Mouse (Mus musculus): ENCODE measurements around the gene 2510039O18Rik.

2510039O18Rik gene

DNA sequence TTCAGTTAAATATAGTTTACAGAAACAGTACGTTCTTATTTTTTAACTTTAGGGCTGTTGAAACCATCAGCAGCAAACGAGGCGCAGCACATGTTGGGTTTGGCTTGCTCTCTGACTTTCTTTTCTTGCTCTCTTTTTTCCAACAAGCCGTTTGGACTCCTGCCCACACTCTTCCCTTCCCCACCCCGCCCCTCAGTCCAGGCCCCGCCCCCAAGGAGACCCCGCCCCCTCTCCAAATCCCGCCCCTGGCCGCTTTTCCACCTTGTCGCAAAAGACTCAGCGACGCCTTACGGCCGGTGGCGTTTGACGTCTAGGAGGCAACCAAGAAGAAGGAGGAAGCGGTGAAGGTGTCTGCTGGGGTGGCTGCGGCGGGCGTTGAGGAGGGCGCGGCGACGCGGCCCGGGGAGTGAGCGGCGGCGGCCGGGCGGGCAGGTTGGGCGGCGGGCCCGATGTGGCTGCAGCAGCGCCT, at the start of gene 2510039O18Rik:
Gene 2510039O18Rik (plus strand): TSS at position 320 of the 469 bp plus-strand sequence.
- in situ Hi-C loops (cut with MseI, MboI): no loop called here

DNA sequence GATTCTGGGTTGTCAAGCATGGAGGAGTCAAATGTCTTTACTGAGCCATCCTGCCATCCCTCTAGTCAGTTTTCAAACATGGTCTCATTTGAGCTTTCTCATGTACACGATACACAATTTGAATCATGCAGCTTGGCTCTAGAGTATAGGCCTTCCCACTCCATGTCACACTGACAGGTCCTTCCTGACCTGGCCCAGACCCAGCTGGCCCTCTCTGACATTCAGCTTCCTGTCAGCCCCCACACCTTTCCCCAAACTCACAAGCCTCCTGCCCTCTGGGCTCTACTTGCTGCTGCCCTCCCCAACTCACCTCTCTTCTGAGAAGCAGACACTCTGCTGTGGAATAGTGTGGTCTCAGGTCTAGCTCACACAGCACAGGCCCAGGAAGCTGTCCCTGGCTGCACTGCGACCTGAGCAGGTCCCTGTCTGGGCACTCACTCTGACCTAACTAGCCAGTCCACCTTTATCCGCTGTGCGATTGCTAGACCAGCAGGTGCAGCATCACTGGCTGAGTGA, 44.8 kb upstream of the 2510039O18Rik start:
- in situ Hi-C loops (cut with MseI, MboI): no loop called here

DNA sequence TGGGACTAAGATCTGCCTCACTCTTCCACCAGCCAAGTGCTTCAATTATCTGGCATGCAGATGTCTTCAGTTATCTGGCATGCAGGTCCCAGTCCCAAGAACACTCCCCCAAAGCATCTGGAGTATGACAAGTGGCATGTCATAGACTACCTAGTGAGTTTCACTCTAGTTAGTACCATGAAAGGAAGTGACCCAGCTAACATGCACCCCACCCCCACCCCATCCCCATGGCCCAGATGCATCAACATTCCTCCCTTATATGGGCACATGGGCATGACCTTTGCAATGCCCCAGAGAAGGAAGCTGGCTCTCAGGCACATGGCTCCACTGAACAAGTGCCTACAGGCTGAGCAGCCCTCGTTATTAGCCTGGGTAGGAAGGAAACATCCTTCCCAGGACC, 44.3 kb upstream of the 2510039O18Rik start:
- in situ Hi-C loops (cut with MseI, MboI): no loop called here

DNA sequence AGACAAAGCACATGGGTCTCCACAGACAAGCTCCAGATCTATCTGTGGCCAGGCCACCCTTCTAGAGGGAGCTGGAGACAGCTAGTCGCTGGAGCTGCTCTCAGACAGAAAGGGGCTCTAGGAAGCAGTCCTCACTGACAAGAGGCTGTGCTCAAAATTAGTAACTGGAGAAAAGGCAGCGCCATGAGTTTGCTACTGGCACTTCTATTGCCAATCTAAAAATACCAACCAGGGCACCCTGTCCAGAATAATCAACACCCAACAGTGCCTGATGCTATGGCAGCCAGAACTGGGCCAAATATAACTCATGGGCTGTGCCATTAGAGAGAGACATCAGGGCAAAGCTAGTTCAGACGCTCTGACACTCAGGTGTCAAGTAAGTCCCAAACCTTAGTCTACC, 43.3 kb upstream of the 2510039O18Rik start:
- in situ Hi-C loops (cut with MseI, MboI): no loop called here

DNA sequence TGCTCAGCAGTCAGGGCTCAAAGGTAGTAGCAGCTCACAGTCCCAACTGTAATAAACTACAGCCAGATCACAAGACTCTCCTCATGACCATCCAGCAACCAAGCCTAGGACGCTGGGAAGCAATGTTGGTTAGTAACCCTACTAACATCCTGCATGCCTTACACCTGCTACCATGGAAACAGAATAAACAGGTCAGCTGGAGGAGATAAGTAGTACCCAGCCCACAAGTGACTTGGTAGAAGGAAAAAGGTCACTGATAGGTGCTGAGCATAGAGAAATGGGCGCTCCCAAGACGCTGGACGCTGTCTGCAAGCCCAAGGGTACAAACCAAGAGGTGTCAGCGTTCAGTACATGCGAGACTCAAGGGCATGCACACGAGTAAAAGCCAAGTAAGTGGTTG, 40.2 kb upstream of the 2510039O18Rik start:
- in situ Hi-C loops (cut with MseI, MboI): no loop called here

DNA sequence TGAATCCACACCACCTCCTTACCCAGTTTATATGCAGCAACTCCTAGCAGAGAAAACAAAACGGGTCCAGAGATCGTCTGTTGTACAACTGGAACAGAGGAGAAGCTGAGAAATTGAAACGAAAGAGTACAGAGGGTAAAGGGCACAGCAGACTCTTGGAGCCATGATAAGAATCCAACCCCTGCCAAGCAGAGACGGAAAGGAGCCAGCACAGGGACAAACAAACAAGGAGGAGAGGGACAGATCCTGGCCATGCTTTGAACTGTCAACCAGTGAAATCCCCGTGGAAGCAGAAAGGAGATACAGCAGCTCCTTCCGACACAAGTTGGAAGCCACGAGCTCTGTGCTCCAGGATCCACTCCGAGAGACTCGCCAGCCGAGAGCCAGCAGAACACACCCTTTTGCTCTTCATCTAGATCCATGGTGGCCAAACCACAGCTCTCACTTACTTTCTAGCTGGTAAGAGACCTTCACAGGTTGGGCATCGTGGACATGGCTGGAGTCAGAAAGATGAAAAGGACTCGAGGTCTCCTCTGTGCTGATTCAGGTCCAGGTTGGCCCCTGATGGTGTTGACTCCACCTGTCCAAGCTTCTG, 37.7 kb upstream of the 2510039O18Rik start:
- in situ Hi-C loops (cut with MseI, MboI): no loop called here

DNA sequence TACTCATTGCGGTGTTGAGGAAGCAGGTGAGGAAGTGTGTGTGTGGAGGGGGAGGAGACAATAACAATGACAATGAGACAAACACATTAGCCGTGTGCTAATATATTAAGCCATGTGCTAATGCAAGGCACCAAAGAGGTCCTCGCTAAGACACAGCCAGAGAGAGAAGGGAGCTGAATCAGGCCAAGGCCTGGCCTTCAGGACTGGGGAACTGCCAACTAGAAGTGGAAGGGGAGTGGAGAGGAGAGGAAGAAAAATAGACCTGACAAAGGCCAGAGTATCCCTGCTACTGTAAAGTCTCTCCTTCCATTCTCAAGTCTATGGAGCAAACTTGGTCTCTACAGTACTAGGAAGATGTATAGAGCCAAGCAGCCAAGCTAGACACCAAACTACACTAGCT, 37.1 kb upstream of the 2510039O18Rik start:
- in situ Hi-C loops (cut with MseI, MboI): no loop called here

DNA sequence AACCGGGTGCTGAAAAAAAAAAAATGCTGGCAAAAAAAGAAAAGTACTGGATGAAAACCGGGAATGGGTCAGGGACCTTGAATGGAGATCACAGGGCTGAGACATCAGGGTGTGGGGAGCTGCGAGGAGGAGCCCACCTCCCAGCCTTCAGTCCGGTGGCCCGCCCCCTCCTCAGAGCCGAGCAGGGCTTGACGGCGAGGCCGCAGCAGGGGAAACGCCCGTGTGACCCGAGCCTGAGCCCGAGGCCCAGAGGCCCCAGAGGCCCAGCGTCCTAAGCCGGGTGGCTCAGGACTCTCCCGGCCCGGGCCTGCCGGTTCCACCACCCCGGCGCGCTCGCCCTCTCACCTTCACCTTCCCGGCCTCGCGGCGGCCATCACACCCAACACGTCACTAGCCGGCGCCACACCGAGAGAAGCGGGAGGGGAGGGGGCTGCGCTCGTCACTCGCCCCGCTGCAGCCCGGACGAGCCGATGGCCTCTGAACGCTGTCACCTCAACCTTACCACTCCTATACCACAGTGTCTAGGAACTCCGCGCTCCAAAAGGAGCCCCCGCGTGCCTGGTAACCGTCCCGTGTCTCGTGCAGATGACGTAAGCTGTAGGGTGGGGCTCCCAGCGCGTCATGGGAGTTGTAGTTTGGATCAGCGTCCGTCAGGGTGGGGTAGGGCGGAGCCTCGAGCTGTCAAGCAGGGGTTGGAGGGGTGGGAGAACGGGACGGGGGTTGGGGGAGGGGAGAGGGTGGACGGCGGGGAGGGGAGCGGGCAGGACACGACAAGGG, 36.2 kb upstream of the 2510039O18Rik start, which contains the start of gene Mfn2:
Gene Mfn2 (minus strand): TSS at position 392 of the 777 bp plus-strand sequence.
- in situ Hi-C loops (cut with MseI, MboI): no loop called here

DNA sequence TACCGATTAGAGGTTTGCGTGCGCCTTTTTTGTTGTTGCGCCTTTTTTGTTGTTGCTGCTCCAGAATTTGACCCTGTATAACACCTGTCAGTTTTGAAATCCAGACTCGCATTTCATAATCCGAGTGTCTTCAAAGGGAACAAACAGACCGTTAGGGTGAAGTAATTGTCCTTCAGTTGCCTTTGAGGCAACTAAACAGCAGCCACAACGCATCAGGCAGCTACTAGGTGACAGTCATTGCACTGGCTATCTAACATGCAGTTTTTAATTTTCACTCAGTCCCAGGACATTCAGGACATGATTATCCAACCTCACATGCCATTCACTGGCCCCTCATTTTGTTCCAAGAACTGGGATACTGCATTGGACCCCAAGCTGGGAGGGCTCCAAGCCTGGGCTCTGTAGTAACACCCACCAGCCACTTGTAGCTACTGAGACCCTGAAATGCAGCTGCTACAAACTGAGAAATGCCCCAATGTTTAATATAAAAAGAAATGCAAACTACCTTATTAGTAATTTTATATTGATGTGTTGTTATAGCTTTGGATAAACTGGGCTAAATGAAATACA, 35.5 kb upstream of the 2510039O18Rik start:
- in situ Hi-C loops (cut with MseI, MboI): no loop called here

DNA sequence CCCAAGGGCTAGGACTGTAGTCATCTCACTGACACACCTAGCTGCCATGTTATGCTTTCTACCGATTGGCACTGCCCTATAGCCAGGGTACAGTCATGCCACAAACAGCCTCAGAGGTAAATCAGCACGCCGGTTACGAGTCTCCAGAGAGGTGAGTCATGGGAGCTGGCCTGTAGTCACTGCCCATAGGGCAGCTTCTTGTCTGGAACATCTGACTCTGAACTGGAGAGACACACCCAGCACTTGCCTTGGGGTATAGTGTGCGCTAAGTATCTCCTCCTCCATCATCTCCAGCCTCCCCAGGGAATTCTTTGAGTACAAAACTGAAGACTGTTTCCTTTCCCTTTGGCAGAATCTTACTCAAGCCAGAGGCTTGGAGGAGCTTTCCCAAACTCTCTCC, 34.5 kb upstream of the 2510039O18Rik start:
- in situ Hi-C loops (cut with MseI, MboI): no loop called here

DNA sequence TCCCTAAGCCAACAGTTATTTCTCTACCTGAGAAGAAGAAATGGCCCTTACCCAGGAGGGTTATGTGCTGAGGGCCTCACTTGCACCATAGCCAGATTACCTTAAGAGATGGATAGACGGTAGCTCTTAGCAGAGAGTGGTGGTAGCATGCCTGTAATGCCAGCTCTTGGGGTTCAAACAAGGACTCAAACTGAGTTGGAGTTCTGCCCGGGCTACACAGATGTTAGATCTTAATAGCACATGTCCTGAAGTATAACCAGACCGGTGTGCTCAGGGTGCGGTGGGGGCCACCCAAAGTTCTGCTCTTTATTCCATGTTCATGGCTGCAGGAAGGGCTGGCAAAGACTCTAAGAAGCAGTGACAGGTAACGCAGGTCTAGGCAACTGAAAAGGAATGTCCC, 31.2 kb upstream of the 2510039O18Rik start:
- in situ Hi-C loops (cut with MseI, MboI): no loop called here

DNA sequence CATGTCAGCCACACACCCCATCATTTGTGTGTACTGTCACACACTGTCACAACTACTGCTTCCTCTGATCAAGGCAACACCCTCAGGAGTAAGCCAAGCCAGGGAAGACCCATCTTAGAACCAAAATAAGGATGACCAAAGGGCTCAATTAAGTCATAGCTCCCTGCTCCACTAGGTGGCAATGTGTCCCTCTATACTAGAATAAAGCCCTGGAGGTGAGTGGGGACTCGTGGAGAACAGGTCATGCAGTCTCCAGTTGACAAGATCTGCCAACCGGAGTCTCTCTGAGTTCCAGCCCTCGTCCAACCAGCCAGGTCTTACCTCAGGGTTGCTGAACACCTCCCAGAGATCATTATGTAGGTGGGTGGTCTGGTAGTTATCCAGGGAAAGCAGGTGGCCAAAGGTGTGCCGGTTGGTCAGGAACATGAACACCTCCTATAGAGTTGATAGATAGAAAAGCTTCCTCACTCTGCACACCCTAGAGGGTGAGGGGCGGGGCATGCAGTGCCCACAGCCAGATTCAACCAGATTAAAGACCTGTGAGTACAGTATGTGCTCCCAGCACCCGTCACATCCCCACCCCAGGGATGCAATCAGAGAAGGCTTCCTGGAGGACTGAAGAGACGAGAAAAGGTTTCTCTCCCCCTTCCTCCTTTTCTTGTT, 22.1 kb upstream of the 2510039O18Rik start:
- in situ Hi-C loops (cut with MseI, MboI): no loop called here

DNA sequence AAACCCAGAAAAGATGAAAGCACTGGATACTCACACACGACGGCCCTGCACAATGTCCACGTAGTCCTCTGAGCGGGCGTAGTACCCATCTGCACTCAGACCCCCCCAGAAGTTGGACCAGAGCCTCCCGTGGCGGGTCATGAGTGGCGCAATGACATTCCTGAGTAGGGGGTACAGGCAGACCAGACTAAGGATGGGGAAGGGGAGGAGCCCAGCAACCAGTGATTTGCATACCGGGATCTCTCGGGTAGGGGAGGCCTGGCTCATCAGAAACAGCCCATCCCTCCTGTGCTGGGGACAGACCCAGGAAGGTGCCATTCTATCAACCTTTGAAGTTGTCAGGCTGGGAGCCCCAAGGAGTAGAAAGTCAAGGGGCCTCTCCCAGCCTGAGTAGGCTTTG, 19.7 kb upstream of the 2510039O18Rik start:
- in situ Hi-C loops (cut with MseI, MboI): no loop called here

DNA sequence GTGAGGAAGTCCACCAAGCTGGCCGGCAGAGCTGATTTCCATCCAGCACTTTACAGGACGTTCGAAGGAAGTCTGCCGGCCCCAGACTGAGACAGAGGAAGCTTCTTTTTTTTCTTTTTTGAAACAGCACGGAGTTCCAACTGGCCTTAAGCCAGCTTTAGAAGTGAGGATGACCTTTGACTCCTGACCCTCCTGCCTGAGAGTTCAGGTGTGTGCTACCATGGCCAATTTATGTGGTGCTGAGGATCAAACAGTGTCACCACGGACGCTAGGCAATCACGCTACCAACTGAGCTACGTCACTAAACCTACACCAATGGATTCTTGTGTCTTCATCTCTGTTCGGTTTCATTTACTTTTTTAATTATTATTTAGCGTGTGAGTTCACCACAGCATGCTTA, 18.4 kb upstream of the 2510039O18Rik start:
- in situ Hi-C loops (cut with MseI, MboI): no loop called here

DNA sequence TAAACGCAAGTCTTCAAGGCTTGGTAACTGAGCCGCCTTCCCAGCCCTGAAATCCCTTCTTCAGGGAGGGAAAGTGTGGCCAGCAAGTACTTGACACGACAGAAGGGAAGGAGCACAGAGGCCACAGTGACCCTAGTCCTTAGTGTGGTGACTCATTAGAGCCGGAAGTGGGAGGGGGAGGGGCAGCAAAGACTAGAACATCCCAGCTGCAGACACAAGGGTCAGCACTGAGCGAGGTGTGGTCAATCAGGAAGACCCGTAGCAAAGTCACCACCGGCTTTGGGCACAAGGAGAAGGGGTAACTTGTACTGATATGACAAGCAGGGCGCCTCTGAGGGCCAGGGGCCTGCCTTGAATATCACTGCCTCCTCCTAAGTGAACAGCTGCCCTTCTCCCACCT, 13.0 kb upstream of the 2510039O18Rik start:
- in situ Hi-C loops (cut with MseI, MboI): no loop called here

DNA sequence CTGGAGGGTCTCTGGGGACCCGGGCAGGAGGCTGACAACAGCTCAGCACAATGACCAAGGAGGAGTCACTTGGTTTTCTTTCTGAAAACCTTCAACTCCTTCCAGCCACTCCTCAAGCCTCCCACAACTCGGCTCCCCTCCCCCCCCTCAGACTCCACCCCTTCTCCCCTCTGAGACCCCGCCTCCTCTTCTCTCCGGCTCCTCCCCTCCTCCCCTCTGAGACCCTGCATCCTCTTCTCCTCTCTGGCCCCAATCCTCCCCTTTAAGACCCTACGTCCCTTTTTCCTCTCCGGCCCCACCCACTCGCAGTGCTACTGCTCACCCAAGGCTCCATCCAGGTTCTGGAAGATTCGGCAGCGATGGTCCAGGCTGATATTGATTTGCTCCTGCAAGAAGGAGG, 12.6 kb upstream of the 2510039O18Rik start:
- in situ Hi-C loops (cut with MseI, MboI): no loop called here

DNA sequence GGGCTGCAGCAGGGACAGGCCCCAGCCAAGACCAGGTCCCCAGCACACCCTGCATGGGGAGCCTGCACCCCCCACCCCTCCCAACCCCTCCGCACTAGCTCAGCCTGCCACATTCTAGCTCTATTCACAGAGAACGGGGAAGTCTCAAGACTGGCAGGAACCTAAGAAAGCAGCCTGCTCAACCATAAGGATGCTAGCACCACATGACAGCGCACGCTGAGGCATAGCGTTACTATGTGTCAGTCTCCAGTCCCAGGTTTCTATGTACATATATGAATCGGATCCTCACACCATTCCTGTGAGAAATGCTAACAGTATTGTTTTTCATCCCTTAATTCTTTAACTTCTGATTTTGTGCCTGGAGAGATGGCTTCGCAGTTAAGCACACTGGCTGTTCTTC, 12.2 kb upstream of the 2510039O18Rik start:
- in situ Hi-C loops (cut with MseI, MboI): no loop called here

DNA sequence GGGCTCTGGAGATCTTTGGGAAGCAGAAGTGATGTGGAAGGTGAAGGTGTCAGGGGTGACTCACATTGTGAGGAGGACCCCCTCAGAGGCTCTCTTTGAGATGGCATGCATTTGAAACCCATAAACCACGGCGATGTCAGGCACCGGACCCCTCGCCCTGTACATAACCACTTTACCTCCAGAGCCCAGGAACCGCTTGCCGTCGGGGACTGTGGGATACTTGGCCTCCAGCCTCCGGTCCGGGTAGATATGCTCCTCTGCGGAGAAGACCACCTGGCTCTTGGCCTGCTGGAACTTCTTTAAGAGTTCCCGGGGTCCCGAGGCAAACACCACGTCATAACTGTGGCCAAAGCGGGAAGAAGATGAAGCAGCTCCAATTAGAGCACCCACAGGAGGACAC, 9.7 kb upstream of the 2510039O18Rik start:
- in situ Hi-C loops (cut with MseI, MboI): no loop called here

DNA sequence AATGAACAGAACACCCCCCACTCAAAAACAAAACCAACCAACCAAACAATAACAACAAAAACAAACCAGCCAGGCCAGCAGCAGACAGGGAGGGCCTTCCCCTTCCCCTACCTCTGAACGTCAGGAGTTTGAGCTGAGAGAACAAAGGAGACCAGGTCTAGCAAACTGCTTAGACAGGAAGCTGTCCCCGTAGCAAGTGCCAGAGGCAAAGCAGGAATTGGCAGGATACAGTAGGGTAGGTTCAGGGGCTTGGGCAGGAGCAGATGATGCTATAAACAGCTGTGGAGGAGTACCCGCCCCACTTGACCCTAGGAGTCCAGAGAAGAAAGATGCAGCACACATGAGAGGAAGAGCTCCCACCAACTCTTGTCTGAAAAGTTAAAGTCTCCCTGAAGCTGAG, 6.6 kb upstream of the 2510039O18Rik start:
- in situ Hi-C loops (cut with MseI, MboI): no loop called here

DNA sequence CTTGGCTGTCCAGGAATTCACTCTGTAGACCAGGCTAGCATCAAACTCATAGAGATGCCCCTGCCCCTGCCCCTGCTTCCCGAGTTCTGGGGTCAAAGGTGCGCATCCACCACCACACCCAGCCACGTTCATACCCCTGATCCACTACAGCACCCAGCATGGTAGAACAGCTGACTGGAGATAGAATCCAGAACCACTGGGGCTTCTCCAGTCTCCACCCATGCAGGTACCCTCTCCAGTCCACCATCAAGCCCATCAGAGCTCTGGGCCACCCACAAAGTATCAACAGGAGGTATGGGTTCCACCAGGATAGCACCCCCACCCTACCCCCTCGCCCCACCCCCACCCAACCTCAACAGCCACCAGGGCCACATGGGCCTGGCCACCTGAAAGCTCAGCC, 6.1 kb upstream of the 2510039O18Rik start:
- in situ Hi-C loops (cut with MseI, MboI): no loop called here

DNA sequence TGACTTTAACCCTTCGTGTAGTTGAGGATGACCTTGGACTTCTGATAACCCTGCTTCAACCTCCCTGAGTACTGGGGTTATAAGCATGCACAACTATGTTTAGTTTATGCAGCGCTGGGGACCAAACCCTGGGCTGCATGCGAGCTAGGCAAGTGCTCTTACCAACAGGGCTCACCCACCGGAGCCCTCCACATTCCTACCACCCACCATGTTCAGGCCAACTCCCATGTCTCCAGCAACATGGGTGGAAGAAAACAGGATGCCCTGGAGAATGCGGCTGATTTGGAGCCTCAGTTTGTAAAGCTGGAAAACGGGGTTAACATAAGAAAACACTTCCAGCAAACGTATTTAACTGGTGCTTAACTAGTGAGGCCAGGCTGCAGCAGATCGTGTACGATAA, 4.8 kb upstream of the 2510039O18Rik start:
- in situ Hi-C loops (cut with MseI, MboI): no loop called here

DNA sequence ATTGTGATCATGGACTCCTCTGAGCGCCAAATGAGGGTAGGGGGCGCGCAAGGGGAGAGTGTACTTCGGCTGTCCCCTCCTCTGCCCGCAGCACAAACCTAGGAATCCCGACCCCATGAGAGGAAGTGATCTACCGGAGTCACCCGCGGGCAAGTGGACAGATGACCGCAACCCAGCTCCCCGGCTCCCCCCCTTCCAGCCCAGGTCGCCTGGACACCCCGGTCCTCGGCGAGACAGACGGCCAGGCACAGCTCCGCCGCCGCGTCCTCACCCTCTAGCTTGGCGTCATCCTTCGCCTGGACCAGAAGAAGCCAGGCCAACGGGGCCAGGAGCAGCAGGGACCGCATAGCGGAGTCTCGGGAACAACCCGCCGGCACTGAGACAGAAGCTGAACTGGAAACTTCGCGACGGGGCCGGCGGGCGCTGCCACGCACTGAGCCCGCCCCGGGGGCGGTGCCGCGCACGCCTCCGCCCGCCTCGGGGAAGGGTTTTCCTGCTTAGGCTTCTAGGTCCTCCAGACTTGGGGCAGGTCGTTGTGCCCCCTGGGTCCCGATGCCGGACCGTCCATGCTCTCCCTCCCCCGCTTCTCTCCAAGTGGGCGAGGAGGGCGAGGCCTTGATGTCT, 4.3 kb upstream of the 2510039O18Rik start, which contains the start of gene Plod1:
Gene Plod1 (minus strand): TSS at position 437 of the 624 bp plus-strand sequence.
- in situ Hi-C loops (cut with MseI, MboI): no loop called here

Measured in mouse trophoblast stem cell (cell line).